Mouse (Mus musculus) mouse embryonic stem cell (cell line): ENCODE data around the gene Fndc11.
"Not testable (repeated sequence)": the region's sequence is repeated elsewhere in the genome, so short reads cannot be mapped to it uniquely, and the experiment has no call there.

Experiments
- in situ Hi-C, 2 experiments: fragments of 300-500 bp; cut with MboI; formaldehyde crosslinking; loops; 1 replicate in 1 of 2; 3 replicates in 1 of 2; pipeline ENCODE4 v1.14.3; 2019 to 2020; ENCODE audit warnings: low sequenced_read_pairs in 2 of 2, low pct_unique_long_range_greater_than_20kb in 1 of 2, mixed read lengths in 1 of 2; ENCODE audit not compliant: unreplicated experiment in 1 of 2

Fndc11 gene

DNA sequence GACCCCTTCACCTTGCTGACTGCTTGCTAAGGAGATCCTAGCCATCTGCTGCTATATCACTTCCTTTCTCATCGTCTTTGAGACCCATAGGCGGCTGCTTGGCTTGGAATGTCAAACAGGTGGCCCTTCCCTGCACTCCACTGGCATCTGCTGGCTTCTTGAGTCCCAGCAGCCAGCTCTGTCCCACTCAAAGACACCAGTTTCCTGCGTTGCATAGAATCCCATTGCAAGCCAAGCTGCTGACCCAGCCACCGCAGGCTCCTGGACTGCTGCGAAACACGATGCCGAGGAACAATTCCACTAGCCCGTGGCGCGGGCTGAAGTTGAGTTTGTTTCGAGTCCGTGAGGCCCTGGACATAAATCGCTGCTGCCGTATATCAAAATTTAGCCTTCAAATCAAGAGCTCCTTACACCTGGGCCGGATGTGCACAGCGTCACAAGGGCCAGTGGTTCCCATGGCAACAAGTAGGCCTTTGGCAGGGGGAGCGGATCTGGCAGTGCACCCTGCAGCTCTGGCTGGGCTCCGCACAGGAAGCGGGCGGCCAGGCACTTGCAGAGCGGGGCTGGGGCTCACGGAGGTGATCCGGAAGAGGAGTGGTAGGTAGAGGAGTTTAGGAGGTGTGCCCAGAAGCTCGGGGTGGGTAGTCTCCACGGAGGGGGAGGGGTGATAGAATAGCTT is at the start of gene Fndc11:
TSS of gene Fndc11 (plus strand) at position 476 of the 679 bp plus-strand sequence.
- in situ Hi-C loops, result no loop called here

GRCm38 (mm10) chr2:181174646-181175045 is 45.2 kb upstream of the Fndc11 start:
- in situ Hi-C loops, result no loop called here

- in situ Hi-C loops, result no loop called here
Observed at GRCm38 (mm10) chr2:181178015-181178414, 41.8 kb upstream of the Fndc11 start.

GRCm38 (mm10) chr2:181178471-181178870 is 41.3 kb upstream of the Fndc11 start:
- in situ Hi-C loops, result no loop called here

DNA sequence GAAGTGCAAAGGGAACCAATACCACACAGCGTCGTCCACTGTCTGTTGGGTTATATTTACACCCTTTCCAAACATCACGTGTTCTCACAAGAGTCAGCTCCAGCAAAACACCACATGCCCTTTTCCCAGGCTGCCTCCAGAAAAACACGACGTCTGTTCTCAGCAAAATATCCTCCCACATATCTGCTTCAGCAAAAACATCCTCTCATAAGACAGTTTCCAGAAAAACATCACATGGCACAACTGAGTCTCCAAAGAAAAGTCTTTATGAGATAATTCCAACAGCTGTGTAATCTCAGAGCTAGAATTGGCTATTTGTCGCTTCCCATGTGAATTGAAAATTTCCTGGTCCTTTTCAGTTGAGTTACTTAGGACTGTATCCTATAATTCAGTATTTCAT is 38.9 kb upstream of the Fndc11 start:
- in situ Hi-C loops, result no loop called here

GRCm38 (mm10) chr2:181186635-181187034 is 33.2 kb upstream of the Fndc11 start:
- in situ Hi-C loops, result no loop called here

GRCm38 (mm10) chr2:181187121-181188000 is 32.5 kb upstream of the Fndc11 start, which contains the start of gene Ppdpf:
Ppdpf (plus strand) TSS chr2:181187247.
- in situ Hi-C loops, result no loop called here

DNA sequence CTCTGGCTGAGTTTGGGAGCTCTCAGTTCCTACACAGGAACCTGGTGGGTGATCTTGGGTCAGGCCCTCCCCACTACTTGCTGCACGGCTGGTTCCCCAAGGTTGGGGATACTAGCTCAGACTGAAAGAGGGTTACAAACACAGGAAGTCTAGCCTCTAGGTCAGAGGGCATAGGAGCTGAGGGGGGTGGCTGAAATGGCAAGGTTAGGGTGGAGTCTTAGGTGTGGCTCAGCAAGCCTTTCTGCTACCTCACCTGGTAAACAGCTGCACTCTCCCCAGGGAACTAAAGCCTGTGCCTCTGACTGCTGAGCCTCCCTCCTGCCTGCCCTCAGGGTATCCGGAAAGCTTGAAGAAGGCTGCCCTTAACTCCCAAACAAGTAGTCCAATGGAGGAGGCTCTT is 31.1 kb upstream of the Fndc11 start:
- in situ Hi-C loops, result no loop called here

GRCm38 (mm10) chr2:181189321-181189720 is 30.5 kb upstream of the Fndc11 start:
- in situ Hi-C loops, result no loop called here

DNA sequence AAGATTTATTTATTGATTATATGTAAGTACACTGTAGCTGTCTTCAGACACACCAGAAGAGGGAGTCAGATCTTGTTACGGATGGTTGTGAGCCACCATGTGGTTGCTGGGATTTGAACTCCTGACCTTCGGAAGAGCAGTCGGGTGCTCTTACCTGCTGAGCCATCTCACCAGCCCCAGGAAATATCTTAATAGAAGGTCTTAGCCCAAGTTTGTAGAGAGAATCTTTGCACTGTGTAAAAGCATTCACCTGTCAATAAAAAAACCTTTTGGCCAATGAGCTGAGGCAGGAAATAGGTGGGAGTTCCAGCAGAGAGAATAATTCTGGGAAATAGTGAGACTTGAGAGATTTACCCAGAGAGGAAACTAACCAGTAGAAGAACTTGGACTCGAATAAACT is 28.4 kb upstream of the Fndc11 start:
- in situ Hi-C loops, result not testable (repeated sequence)

DNA sequence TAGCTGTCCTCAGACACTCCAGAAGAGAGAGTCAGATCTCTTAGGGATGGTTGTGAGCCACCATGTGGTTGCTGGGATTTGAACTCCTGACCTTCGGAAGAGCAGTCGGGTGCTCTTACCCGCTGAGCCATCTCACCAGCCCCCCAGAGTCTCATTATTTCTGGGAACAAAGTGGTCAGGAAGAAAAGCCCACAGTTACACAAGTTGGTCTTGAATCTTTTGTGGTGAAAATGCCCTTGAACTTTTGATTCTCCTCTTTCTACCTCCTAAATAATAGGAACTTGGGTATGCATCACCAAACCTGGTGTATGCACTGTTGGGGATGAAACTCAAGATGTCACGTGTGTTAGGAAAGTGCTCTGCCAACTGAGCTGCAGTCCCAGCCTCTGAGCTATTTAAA is 27.9 kb upstream of the Fndc11 start:
- in situ Hi-C loops, result no loop called here

GRCm38 (mm10) chr2:181193044-181193443 is 26.8 kb upstream of the Fndc11 start:
- in situ Hi-C loops, result no loop called here

DNA sequence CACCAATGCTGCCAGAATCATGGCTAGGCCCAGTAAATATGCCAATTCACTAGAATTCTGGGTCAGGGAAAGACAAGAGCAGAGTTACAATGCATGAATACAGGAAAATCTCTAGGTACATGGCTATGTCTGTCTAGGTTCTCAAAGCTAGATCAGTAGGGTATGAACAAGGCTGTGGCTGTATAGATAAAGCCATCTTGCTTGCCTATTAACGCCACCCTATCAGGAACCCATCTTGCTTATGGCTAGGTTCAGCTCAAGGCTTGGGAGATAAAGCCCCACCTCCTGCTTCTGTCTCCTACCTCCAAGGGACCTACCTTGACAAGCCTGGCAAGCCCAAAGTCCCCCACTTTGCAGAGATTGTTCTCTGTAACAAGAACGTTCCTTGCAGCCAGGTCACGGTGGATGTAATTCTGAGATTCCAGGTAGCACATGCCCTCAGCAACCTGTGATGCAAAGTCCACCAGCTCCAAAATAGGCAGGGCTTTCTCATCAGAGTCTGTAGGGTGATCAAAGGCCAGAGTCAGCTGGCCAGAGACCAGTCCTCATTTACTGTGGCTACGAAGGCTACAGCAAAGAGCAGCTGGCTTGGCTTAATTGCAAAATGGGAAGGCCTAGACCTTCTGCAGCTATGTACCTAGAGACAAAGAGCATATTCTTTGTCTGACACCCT is 23.0 kb upstream of the Fndc11 start:
- in situ Hi-C loops, result no loop called here

GRCm38 (mm10) chr2:181201606-181202005 is 18.2 kb upstream of the Fndc11 start:
- in situ Hi-C loops, result no loop called here

DNA sequence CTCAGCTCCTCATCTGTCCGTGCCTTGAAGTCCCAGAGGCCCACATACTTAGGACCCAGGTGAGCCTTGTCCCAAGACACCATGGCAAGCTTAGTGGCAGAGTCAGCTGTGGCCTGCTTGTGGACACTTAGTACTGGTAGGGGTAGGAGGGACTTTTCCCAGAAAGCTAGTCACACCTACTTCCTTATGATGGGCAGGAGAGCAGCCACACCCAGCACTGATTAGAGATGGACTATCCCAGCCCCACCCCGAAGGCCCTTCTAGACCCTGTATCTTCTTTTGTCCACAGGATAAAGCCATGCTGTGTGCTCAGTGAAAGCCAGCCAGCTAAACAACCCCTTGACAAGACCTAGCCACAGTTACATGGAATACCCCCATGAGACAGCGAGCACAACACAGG is 17.4 kb upstream of the Fndc11 start, which contains the start of gene Ptk6:
TSS of gene Ptk6 (minus strand) at position 368 of the 400 bp plus-strand sequence.
- in situ Hi-C loops, result no loop called here

- in situ Hi-C loops, result no loop called here
Observed at GRCm38 (mm10) chr2:181202886-181203285, 16.9 kb upstream of the Fndc11 start.

DNA sequence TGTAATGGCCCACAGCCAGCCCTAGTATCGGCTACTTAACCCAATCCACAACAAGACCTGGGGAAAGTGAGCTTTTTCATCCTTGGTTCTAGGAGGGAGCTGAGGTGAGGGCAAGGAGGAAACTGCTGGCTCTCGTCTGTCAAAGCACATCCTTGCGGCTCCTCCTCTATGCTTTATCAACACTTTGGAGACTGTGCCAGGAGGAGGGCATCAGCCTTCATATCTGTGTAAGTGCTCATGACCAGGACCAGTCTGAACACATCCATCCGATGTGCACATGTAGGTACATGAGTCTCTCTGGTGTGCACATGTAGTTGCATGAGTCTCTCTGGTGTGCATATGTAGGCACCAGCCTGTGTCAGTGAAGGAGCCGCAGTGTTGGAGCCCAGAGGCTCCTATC is 14.1 kb upstream of the Fndc11 start:
- in situ Hi-C loops, result no loop called here

GRCm38 (mm10) chr2:181206118-181206517 is 13.7 kb upstream of the Fndc11 start:
- in situ Hi-C loops, result no loop called here

DNA sequence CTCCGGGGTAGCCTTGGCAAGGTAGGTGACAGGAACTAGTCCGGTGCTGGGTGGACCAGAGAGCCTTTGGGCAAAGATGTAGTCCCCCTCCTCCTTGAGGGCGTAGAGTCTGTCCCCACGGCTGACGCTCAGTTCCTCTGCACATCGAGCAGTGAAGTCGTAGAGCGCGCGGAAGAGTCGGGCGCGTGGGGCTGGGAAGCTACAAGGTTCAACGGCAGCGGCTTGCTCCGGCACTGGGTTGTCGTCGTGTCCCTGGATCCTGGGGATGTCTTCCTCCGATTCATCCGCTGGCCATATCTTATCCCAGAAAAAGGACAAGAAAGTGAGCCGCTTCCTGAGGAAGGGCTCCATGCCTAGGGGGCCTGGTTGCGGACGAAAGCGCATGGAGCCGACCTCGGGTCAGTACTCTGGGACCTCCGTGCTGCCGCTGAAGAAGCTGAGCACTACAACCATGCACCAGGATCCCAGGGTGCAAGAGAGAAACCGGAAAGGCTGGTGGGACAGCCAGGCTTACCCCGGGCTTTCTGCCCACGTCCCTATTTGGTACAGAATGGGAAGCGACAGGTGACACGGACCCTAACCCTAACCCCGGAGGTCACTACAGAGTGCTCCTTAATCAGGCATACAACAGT is 7.3 kb upstream of the Fndc11 start:
- in situ Hi-C loops, result no loop called here
